8 mouse cellular contexts compared by ENCODE assay signal in the genomic region with DNA sequence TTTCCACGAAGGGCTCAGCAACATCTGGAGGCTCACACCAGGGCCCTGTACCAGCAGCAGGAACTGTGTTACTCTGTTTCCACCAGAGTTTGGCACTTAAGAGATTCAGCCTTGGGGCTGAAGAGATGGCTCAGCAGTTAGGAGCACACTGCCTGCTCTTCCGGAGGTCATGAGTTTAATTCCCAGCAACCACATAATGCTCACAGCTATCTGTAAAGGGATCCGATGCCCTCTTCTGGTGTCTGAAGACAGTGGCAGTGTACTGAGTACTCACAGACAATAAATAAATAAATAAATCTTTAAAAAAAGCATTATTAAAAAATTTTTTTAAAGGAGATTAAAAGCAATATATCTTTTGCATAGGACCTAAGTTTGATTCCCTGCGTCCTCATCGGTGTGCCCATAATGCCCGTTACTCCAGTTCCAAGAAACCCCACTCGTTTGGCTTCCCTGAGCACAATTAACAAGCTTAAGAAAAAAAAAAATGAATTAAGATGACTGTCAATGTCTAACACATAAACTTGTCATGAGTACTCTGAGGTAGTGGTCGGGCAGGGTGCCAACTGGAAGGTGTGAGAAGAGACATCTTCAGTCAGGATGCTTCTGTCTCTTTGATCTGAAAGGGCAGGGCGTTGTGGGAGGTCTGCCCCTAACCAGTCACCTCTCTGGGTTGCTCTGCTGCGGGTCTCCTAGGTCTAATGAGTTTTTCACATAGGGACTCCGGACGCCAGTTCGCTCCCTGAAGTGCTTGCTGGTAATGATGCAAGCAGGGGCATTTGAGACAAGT. TPM values are rescaled to one million over a fixed set of nuclear protein-coding genes. Genes with fewer than 3 reads are reported as not detected.
DNase-seq lines count a peak whose midpoint lies in the region; ATAC-seq and TF ChIP-seq lines count a peak whose summit lies in the region.

No protein-coding gene starts in this region.

- peaks cover 22% of the 10 kb centered on the region for H3K4me1 ChIP-seq in heart, embryonic 15.5 days (replicated peaks)
- peaks cover 38% of the 10 kb centered on the region for H3K4me1 ChIP-seq in hindbrain, embryonic 12.5 days
- peaks cover 16% of the 10 kb centered on the region for H3K4me1 ChIP-seq in lung, postnatal 0 days (ENCODE audit: insufficient read depth, low read depth, low read length)

- H3K27ac ChIP-seq in heart, embryonic 15.5 days = peak overlapping the region; percentile 85
- peak overlapping the region; percentile 89 for H3K27ac ChIP-seq in hindbrain, embryonic 12.5 days
- H3K27ac ChIP-seq in lung, postnatal 0 days (ENCODE audit: low read length) = peak overlapping the region; percentile 94; the same call in 1 of the 2 replicates

- no peak for ATAC-seq in heart, embryonic 15.5 days (replicated peaks; ENCODE audit: insufficient number of reproducible peaks, insufficient read depth, low FRiP score, low read depth)
- no peak for ATAC-seq in hindbrain, embryonic 12.5 days (ENCODE audit: low FRiP score)
- no peak for ATAC-seq in lung, postnatal 0 days

- H3K9me3 ChIP-seq in heart, embryonic 15.5 days (replicated peaks) = no peaks in the 10 kb centered on the region
- no peaks in the 10 kb centered on the region for H3K9me3 ChIP-seq in hindbrain, embryonic 12.5 days (replicated peaks)
- no peaks in the 10 kb centered on the region for H3K9me3 ChIP-seq in lung, postnatal 0 days (ENCODE audit: low read length)

- 10% methylated on average over 13 of the region's 13 CpGs for WGBS in heart, embryonic 15.5 days
- 12% methylated on average over 13 of the region's 13 CpGs for WGBS in hindbrain, embryonic 12.5 days
- 11% methylated on average over 13 of the region's 13 CpGs for whole genome bisulfite sequencing in lung, postnatal 0 days

- H3K27me3 ChIP-seq in heart, embryonic 15.5 days = no peaks in the 10 kb centered on the region
- H3K27me3 ChIP-seq in hindbrain, embryonic 12.5 days = no peaks in the 10 kb centered on the region
- H3K27me3 ChIP-seq in lung, postnatal 0 days (replicated peaks; ENCODE audit: insufficient read depth, low read length) = no peaks in the 10 kb centered on the region

- intact Hi-C loops in heart, postnatal 36 days (cut with DNase I) = loop anchor here (5.0 kb wide), 1 partner anchor 110 kb away; a partner anchor contains a TSS

- TF ChIP-seq CTCF in lung, postnatal 0 days (IDR thresholded peaks at IDR 0.05) = peak; percentile 31

- peak overlapping the region; percentile 88 for H3K4me3 ChIP-seq in heart, embryonic 15.5 days
- H3K4me3 ChIP-seq in hindbrain, embryonic 12.5 days = peak overlapping the region; percentile 67
- H3K4me3 ChIP-seq in lung, postnatal 0 days (ENCODE audit: low read depth, low read length) = peak overlapping the region; percentile 84

- no peaks in the 10 kb centered on the region for H3K36me3 ChIP-seq in heart, embryonic 15.5 days
- H3K36me3 ChIP-seq in hindbrain, embryonic 12.5 days = no peaks in the 10 kb centered on the region
- H3K36me3 ChIP-seq in lung, postnatal 0 days (ENCODE audit: insufficient read depth, low read length) = no peaks in the 10 kb centered on the region

- H3K4me2 ChIP-seq in heart, embryonic 15.5 days = peak overlapping the region; percentile 93
- H3K4me2 ChIP-seq in hindbrain, embryonic 12.5 days (replicated peaks) = peak overlapping the region; percentile 94
- H3K4me2 ChIP-seq in lung, postnatal 0 days (replicated peaks; ENCODE audit: low read depth, low read length) = peak overlapping the region; percentile 97

- no peak for TF ChIP-seq EP300 in lung, postnatal 0 days (IDR thresholded peaks at IDR 0.05)

- DNase-seq in heart, postnatal 36 days = no peak
- DNase-seq in CD4-positive helper T cell, adult 2 months (ENCODE audit: low read depth, low spot score) = peak; percentile 92
- peak; percentile 69 for DNase-seq in adipocyte (ENCODE audit: low spot score)
- no peak for DNase-seq in lung, postnatal 0 days (ENCODE audit: low spot score)
- no peak for DNase-seq in frontal cortex, postnatal 25 days (ENCODE audit: low spot score in 2 of 2)
- no peak for DNase-seq in frontal cortex, adult 2 months (ENCODE audit: extremely low spot score in 1 of 2, low spot score in 1 of 2)

- H3K9ac ChIP-seq in heart, embryonic 15.5 days = peak overlapping the region; percentile 68
- peak overlapping the region; percentile 86 for H3K9ac ChIP-seq in hindbrain, embryonic 12.5 days
- peak overlapping the region; percentile 80 for H3K9ac ChIP-seq in lung, postnatal 0 days (replicated peaks; ENCODE audit: low read depth)

RNA-seq across cellular contexts. Expression of a gene that starts 0.6 kb away (rescaled TPM):
- polyA plus RNA-seq in heart, embryonic 15.5 days (2015; fragmentation: Nextera tagmentation; extraction: Ambion mirVana) = 6.5 and 7.7 TPM in 2 replicates
- 10 to 100 TPM; 14.3 to 15.5 TPM for total RNA-seq in heart, postnatal 36 days (2021)
- 23.4 and 24.8 TPM in 2 replicates for polyA plus RNA-seq in hindbrain, embryonic 12.5 days (2016; fragmentation: Nextera tagmentation; extraction: Ambion mirVana)
- polyA plus RNA-seq in lung, postnatal 0 days (2015; fragmentation: Nextera tagmentation; extraction: Ambion mirVana) = 11.5 and 12.0 TPM in 2 replicates
- 16.3 and 18.5 TPM in 2 replicates for polyA plus RNA-seq in frontal cortex, adult 2 months (2012; rRNA removed)

RNA-seq across cellular contexts. Expression of a gene that starts 2.2 kb away (rescaled TPM):
- 168 and 214 TPM in 2 replicates for polyA plus RNA-seq in heart, embryonic 15.5 days (2015; fragmentation: Nextera tagmentation; extraction: Ambion mirVana)
- 100 to 1,000 TPM; 313 to 328 TPM for total RNA-seq in heart, postnatal 36 days (2021)
- 137 and 154 TPM in 2 replicates for polyA plus RNA-seq in hindbrain, embryonic 12.5 days (2016; fragmentation: Nextera tagmentation; extraction: Ambion mirVana)
- polyA plus RNA-seq in lung, postnatal 0 days (2015; fragmentation: Nextera tagmentation; extraction: Ambion mirVana) = 84.4 and 86.3 TPM in 2 replicates
- 167 and 178 TPM in 2 replicates for polyA plus RNA-seq in frontal cortex, adult 2 months (2012; rRNA removed)

Comparison
In these comparisons a context has a peak if more than half of its experiments do, and no peak if none do; other contexts are left out.
1. DNase-seq: peak in CD4-positive helper T cell, adult 2 months (single experiment) and adipocyte (single experiment); none in heart, postnatal 36 days (0 of 2), lung, postnatal 0 days (single experiment), frontal cortex, postnatal 25 days (0 of 2) and frontal cortex, adult 2 months (0 of 2).
2. Peak in every context shown above with its lines, with median percentiles within 50 percentile points of each other: H3K27ac ChIP-seq, H3K4me2 ChIP-seq, H3K4me3 ChIP-seq and H3K9ac ChIP-seq.